Mouse (Mus musculus) urinary bladder, adult 2 months (tissue): ENCODE data around the gene Tmem239. TPM values are rescaled to one million over a fixed set of nuclear protein-coding genes. Genes with fewer than 3 reads are reported as not detected.
"Not testable (repeated sequence)": the region's sequence is repeated elsewhere in the genome, so short reads cannot be mapped to it uniquely, and the experiment has no call there.

Experiments used
- DNase-seq: peaks from one replicate; pipeline ENCODE4 v3.0.0; 2022; ENCODE audit warnings: low spot score
- polyA plus RNA-seq: library from polyadenylated mRNA; depleted of rRNA; stranded (reverse); fragments of >200 nt; gene quantifications from 2 replicates; pipeline ENCODE4 v1.2.3, GENCODE M21; 2012; rRNA removed

Tmem239 gene
- polyA plus RNA-seq, result not detected in 2 replicates

DNA sequence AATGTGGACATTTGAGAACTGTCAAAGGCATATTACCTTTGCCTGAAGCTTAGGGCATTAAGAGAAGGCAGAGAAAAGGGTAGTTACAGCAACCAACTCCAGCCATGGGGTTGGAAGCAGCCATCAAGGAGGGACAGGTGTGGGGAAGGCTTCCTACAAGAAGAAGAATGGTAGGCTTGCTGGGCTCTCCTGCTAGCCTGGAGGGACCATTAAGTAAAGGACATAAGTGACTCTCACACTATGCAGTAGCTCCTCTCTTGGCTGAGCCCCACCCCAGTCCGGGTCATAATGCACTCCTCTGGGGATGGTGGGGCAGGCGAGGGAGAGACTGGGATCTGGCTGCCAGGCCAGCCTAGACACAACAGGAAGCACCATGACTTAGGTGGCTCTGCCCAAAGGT, at the start of gene Tmem239:
TSS of gene Tmem239 (plus strand) at position 301 of the 400 bp plus-strand sequence.
- no peak for DNase-seq

GRCm38 (mm10) chr2:130357551-130357950, 48.7 kb upstream of the Tmem239 start:
- DNase-seq, result no peak

DNA sequence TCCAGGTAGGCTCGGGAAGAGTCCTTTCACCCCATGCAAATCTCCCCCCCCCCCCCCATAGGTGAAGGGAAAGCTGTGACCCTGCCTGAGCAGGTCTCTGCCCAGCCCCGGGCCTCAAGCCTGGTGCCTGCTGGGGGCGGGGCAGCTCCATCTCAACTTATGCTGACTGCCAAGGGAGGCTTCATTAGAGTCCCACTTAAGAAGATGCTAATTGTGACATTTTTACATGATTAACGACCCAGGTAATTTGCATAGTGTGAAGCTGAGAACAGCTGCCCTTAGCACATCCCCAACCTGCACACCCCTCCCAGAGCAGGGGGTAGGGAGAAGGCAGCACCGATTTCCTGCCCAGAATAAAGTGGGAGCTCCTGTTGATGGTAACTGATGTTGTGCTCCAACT, 47.4 kb upstream of the Tmem239 start:
- no peak for DNase-seq

DNA sequence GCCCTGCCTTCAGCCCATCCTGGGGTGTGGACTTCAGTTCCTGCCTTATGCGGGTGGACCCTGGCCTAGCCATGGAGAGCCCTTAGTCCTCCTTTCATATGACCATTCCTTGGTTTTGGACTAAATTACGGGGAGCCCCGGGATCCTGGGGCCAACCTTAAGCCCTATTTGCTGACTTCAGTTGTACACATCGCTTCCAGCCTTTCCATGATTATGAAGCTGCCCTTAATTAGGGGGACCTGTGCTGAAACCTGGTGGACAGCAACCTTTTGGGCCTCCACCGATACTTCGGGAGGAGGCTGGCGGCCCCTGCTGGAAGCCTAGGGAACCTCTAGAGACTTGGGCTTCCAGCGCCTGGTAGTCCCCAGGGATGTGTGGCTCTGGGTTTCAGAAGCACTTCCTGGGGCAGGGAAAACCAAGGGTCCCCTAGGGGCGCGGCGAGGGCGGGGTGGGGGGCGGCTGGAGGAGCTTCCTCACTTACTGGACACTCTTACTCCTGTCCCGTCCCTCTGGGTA, 43.7 kb upstream of the Tmem239 start:
- peak; percentile 31 for DNase-seq

DNA sequence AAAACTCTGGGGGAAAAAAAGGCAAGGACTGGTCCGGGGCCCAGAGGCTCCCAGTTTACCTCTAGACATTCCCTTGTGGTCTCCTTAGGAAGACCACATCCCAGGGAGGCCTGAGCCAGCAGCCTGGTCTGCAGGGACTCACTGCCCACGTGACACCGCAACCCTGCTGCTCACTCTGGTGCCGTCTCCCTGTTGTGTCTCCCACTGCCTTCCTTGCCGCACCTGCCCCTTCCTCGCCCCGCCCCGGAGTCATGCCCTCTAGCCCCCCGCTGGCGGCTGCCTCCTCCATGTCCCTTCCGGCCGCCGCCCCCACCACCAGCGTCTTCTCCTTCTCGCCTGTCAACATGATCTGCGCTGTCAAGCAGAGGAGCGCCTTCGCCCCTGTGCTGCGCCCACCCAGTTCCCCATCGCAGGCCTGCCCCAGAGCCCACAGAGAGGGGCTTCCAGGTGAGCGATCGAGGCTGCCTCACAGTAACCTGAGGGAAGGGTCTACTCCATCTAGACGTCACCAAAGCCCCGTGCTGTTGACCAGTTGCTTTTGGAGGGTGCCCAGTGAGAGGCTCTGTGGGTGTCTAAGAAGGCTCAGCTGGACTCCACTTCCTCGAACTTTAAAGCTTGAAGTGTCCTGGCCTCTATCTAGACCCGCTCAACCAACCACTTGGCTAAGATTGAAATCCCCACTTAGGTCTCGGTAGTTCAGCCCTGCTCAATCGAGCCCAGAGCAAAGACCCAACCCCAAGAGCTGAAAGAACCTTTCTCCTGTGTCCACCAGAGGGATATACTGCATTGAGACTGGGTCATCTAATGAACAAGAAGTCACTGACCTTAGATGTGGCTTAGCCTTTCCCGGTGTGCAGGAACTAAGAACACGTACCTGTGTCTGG, 40.8 kb upstream of the Tmem239 start:
- no peak for DNase-seq

DNA sequence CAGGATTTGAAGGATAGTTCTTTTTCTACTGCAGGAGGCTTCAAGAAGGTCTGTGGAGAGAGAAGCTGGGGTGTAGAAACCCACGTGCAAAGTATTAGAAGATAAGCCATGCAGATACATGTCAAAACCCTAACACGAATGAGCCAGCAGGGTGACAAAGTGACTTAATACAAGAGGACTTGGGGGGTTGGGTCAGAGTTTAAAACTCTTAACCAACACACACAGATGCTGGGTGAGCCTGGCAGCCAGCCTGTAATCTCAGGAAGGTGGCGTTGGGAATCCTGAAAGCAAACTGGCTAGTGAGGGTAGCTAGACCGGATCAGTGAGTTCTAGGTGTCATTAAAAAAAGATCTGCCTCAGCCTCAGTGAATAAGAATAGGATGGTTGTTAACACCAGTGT, 38.9 kb upstream of the Tmem239 start:
- no peak for DNase-seq

GRCm38 (mm10) chr2:130373026-130373425, 33.3 kb upstream of the Tmem239 start:
- not testable (repeated sequence) for DNase-seq

GRCm38 (mm10) chr2:130374951-130375350, 31.3 kb upstream of the Tmem239 start:
- no peak for DNase-seq

- DNase-seq, result no peak
These were observed 23.1 kb upstream of the Tmem239 start for GRCm38 (mm10) chr2:130383205-130383604.

- no peak for DNase-seq
These were observed 22.4 kb upstream of the Tmem239 start for GRCm38 (mm10) chr2:130383895-130384294.

- DNase-seq, result no peak
These were observed 20.1 kb upstream of the Tmem239 start for GRCm38 (mm10) chr2:130386212-130386611.

GRCm38 (mm10) chr2:130388796-130389195, 17.5 kb upstream of the Tmem239 start:
- DNase-seq, result no peak

DNA sequence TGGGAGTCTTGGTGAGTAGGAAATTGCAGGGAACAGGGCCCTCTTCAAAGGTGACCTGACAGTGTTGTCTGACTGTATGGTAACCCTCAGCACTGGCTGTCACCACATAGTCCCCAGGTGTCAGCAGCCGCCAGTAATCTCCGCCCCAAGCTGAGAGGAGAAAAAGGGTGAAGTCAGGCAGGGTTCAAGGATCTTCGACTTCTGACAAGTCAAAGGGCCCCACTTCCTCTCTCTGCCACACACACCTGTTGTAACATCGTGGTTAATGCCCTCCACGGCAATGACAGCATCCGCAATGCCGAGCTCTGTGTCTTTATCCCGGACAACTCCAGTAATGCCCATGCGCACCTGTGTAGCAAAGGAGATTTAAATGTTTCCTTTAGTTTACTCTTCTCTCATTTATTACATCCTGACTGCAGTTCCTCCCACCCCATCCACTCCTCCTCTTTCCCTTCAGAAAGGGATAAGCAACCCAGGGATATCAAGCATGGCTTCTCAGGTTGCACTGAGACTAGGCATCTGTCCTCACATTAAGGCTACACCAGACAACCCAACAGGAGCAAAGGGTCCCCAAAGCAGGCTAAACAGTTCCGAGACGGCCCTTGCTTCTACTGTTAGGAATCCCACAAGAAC, 15.2 kb upstream of the Tmem239 start:
- DNase-seq, result no peak

DNA sequence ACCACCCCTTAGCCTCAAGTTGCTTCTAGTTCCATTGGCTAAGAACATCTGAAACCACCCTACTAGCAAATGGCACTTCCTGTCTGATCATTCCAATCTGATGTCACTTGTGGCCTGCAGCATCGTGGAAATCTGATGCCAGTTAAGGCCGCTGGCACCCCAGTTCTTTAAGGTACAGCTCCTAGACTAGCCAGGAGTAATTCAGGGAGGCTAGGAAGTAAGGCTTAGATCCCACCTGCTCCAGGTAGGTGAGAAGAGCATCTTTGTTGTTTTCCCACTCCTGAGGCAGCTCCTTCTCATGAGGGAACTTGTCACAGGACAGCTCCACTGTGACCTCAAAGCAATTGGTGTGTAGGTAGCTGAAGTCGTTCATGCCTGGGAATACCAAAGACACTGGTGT, 13.4 kb upstream of the Tmem239 start:
- no peak for DNase-seq

DNA sequence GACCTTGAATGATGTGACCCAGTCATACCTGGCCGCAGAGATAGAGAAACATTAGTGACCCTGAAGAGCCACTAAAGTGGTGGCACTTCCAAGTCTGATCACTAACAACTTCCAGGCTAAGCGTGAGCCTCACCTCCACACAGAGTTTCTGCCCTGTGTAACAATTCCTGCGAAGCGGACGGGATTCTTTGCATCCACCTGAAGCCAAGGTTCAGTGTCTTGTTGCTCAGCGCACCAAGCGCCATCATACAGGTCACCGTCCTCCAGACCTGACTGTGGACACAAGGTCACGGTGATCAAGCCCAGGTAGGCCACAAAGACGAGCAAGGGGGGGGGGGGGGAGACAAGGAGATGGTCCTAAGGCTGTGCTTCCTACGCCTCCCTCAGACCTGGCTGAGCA, 10.6 kb upstream of the Tmem239 start:
- DNase-seq, result no peak

GRCm38 (mm10) chr2:130397186-130397985, 8.9 kb upstream of the Tmem239 start, which contains the start of gene Cpxm1:
TSS of gene Cpxm1 (minus strand) at chr2:130397574.
- no peak for DNase-seq

- DNase-seq, result no peak
These were observed 8.2 kb upstream of the Tmem239 start for GRCm38 (mm10) chr2:130398091-130398490.

GRCm38 (mm10) chr2:130400046-130400445, 6.2 kb upstream of the Tmem239 start:
- DNase-seq, result no peak

DNA sequence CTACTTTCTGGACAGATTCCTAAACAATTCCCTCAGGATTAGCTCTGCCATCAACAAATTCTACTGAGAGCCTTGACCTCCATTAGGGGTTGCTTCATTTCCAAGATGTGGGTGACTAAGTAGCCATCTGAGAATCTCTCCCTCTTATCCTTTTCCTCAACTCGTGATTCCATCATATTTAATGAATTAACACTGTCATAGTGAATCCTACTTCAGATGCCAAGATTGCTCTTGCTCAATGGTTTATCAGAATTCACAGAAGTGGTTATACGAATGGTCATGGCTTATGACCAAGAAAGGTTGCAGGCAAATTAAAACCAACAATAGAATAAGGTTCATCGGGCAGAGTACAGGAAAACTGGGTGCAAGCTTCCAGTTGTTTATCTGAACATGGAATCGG, 4.4 kb upstream of the Tmem239 start:
- no peak for DNase-seq

- no peak for DNase-seq
These were observed 1.3 kb upstream of the Tmem239 start, which contains the start of the genes Gm28372 and 1700020A23Rik for GRCm38 (mm10) chr2:130404939-130405338. TSS of gene Gm28372 (plus strand) at chr2:130405239. TSS of gene 1700020A23Rik (plus strand) at chr2:130405259.

DNA sequence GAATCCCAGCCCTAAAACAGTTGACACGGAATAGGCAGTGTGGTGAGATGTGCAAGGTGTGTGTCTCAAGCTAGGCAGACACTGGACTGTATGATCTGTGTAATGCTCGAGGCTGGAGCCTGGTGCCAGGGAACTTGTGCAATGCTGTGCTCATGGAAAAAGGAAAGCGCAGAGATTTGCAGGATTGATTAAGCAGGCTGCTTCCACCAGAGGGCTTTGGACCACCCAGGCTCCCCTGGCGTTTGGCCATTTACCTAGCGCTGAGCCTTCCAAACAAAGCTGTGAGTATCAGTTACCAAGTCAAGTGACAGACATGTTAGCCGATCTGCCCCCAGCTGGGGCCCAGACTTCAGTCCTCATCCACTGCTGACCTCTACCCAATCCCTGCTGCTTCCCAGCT, 1.9 kb downstream of the Tmem239 start:
- no peak for DNase-seq
